Mouse (Mus musculus) limb, embryonic 12.5 days (tissue): ENCODE data around the gene Podxl2. TPM values are rescaled to one million over a fixed set of nuclear protein-coding genes. Genes with fewer than 3 reads are reported as not detected.

Experiments used
- ATAC-seq: fragments of 200-750 bp; cut with Nextera tagmentation; 2 replicates; pipeline ENCODE4 v1.8.0; 2017; ENCODE audit warnings: low read depth, moderate TSS enrichment; ENCODE audit not compliant: insufficient number of reproducible peaks, insufficient read depth, low FRiP score, low TSS enrichment
- H3K27ac ChIP-seq: fragments of 300-500 bp; sonication (generic); 2 replicates; pipeline ENCODE4 v1.5.1; 2016; ENCODE audit warnings: mild to moderate bottlenecking, moderate library complexity
- H3K27me3 ChIP-seq: fragments of 300-500 bp; sonication (generic); 2 replicates; pipeline ENCODE4 v1.6.1; 2016; ENCODE audit warnings: mild to moderate bottlenecking, moderate library complexity
- H3K36me3 ChIP-seq: fragments of 300-500 bp; sonication (generic); 2 replicates; pipeline ENCODE4 v1.6.1; 2016; ENCODE audit warnings: mild to moderate bottlenecking, moderate library complexity
- H3K4me1 ChIP-seq: fragments of 300-500 bp; sonication (generic); replicated peaks from 2 replicates; pipeline ENCODE4 v1.6.1; 2016
- H3K4me2 ChIP-seq: fragments of 300-500 bp; sonication (generic); 2 replicates; pipeline ENCODE4 v1.6.1; 2016; ENCODE audit warnings: mild to moderate bottlenecking, moderate library complexity
- H3K4me3 ChIP-seq: fragments of 300-500 bp; sonication (generic); replicated peaks from 2 replicates; pipeline ENCODE4 v1.5.1; 2016; ENCODE audit warnings: mild to moderate bottlenecking
- H3K9ac ChIP-seq: fragments of 300-500 bp; sonication (generic); replicated peaks from 2 replicates; pipeline ENCODE4 v1.6.1; 2016; ENCODE audit warnings: mild to moderate bottlenecking, moderate library complexity
- H3K9me3 ChIP-seq: fragments of 300-500 bp; sonication (generic); 2 replicates; pipeline ENCODE4 v1.6.1; 2016; ENCODE audit warnings: mild to moderate bottlenecking, moderate library complexity
- WGBS: fragments of 180-500 bp; shearing (Covaris S2); methylation state at CpG from one replicate; pipeline ENCODE4 v1.1.7; 2016; 5-methylcytosine and 5-hydroxymethylcytosine counted together
- polyA plus RNA-seq: library from polyadenylated mRNA; unstranded; fragments of >200 nt; fragmentation: Nextera tagmentation; extraction: Ambion mirVana; gene quantifications from 2 replicates; pipeline ENCODE4 v1.2.1, GENCODE M21; 2016

Podxl2 gene
- polyA plus RNA-seq: 93.5 and 97.8 TPM in 2 replicates

DNA sequence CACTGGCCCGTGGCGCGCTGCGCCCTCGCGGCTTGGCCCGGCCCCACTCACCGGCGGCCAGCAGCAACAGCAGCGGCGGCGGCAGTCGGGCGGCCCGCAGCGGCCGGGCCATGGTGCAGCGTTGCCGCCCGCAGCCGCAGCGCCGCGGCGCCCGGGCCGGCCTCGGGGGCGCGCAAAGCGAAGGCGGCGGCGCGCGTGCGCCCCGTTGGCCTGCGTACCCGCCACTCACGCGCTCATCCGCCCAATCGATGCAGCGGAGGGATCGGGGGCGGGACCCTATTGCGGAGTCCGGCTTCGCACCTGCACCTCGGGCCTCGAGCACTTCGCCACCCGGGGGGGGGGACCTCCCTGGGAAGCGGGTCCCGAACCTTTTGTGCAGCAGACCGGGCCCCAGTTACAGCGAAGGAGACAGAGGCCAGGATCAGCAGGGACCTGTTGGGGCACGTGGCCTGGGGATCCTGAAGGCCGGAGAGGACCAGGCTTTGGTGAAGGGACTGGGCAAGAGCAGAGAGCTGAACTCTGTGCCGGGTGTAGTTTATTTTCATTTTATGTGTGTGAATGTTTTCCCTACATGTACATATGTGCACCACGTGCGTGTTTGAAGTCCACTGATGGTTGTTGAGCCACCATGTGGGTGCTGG lies at the start of gene Podxl2:
Gene Podxl2, minus strand, starts transcription at position 177 of the 641 bp plus-strand sequence.
- Histone ChIP-seq H3K27ac (no peak within 1 kb of the TSS), H3K4me1 (peaks cover 26% of the 10 kb centered on the region), H3K9me3 (no peaks in the 10 kb centered on the region), H3K27me3 (peaks cover 14% of the 10 kb centered on the region), H3K9ac (peak within 1 kb of the TSS; percentile 91), H3K36me3 (no peaks in the 10 kb centered on the region), H3K4me3 (peak within 1 kb of the TSS; percentile 88), H3K4me2 (peak within 1 kb of the TSS; percentile 96)
- WGBS: 5% methylated on average over 62 of the region's 63 CpGs
- ATAC-seq: peak; percentile 52

DNA sequence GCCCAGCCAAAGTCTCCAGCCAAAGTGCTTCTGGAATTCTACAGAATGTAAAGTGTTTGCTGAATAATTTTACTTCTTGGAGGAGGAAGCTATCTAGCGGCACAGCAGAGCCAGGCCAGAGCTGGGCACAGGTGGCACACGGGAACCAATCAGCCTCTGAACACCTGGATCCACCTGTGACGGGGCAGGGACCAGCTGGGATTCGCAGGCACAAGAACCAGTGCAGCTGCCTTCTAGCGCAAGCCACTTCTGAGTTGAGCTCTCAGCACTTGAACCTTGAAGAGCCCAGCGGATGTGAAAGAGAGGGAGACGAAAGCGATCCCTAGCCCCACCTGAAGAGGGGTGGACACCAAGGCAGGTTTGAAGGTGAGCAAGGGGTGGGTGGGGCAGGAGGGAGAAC lies 44.0 kb upstream of the Podxl2 start:
- Histone ChIP-seq H3K27me3 (no peaks in the 10 kb centered on the region), H3K27ac (no peak overlapping the region), H3K4me3 (no peak overlapping the region), H3K36me3 (no peaks in the 10 kb centered on the region), H3K9me3 (no peaks in the 10 kb centered on the region), H3K4me1 (no peaks in the 10 kb centered on the region), H3K4me2 (no peak overlapping the region), H3K9ac (no peak overlapping the region)
- ATAC-seq: no peak
- WGBS: 80% methylated on average over 8 of the region's 8 CpGs

DNA sequence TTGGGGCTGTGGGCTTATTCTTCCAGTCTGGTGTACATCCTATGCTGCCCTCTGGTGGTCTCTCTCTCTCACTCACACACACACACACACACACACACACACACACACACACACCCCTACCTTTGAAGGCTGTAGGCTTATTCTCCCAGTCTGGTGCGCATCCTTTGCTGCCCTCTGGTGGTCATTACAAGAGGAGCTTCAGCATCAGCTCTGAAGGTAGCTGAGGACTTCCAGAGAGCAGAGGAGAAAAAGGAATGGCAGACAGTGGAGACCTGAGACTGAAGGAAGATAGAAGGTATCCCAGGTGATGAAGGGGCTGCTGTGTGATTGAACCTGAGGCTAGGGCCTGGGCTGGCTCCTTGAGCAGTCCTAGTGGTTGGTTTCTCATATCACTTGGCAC lies 41.3 kb upstream of the Podxl2 start:
- Histone ChIP-seq H3K27ac (no peak overlapping the region), H3K4me3 (no peak overlapping the region), H3K27me3 (no peaks in the 10 kb centered on the region), H3K9me3 (no peaks in the 10 kb centered on the region), H3K36me3 (peaks cover 15% of the 10 kb centered on the region), H3K4me2 (no peak overlapping the region), H3K4me1 (no peaks in the 10 kb centered on the region), H3K9ac (no peak overlapping the region)
- 71% methylated on average over 1 of the region's 1 CpGs for WGBS
- no peak for ATAC-seq

DNA sequence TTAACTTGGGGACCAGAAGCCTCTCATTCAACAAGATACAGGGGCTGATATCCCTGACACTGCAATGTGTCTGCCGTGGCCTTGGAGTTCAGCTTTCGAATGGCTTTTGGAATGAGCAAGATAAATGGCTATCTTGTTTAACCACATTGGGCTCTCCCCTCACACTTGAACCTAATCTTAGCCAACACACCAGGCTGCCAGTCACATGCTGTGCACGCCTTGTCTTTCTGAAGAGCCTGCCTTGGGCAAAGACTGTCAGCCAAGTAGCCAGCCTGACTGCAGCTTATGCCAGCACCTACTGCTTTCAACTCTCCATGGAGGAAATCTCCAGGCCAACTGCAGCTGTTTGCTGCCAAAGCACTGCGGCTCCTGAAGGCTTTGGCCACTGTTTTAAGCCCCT lies 40.7 kb upstream of the Podxl2 start:
- peaks cover 21% of the 10 kb centered on the region for H3K36me3 ChIP-seq
- H3K27me3 ChIP-seq: no peaks in the 10 kb centered on the region
- H3K4me2 ChIP-seq: no peak overlapping the region
- no peak overlapping the region for H3K27ac ChIP-seq
- no peak overlapping the region for H3K4me3 ChIP-seq
- H3K9me3 ChIP-seq: no peaks in the 10 kb centered on the region
- no peaks in the 10 kb centered on the region for H3K4me1 ChIP-seq
- WGBS: 86% methylated on average over 4 of the region's 4 CpGs
- ATAC-seq: no peak
- no peak overlapping the region for H3K9ac ChIP-seq

DNA sequence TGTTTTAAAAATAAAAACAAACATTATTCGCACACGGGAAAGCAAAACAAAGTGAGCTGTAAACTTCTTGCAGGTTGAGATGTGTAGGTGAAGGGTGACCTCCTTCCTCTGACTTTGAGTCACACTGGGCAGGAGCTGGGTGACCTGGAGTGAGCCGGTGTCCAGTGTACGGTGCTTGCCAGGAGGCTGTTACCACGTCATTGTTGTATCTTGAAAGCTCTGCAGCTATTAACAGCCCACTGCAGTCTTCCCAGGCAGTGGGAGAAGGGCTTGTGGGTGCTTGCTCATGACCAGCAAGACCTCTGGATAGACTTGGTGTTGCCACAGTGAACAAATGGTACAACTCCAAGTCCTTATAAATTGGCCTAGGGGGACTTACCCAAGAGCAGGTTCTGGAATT lies 40.0 kb upstream of the Podxl2 start:
- peaks cover 28% of the 10 kb centered on the region for H3K36me3 ChIP-seq
- H3K27me3 ChIP-seq: no peaks in the 10 kb centered on the region
- ATAC-seq: no peak
- H3K4me2 ChIP-seq: no peak overlapping the region
- no peak overlapping the region for H3K9ac ChIP-seq
- no peaks in the 10 kb centered on the region for H3K9me3 ChIP-seq
- no peak overlapping the region for H3K27ac ChIP-seq
- whole genome bisulfite sequencing: 82% methylated on average over 5 of the region's 5 CpGs
- H3K4me1 ChIP-seq: no peaks in the 10 kb centered on the region
- no peak overlapping the region for H3K4me3 ChIP-seq

DNA sequence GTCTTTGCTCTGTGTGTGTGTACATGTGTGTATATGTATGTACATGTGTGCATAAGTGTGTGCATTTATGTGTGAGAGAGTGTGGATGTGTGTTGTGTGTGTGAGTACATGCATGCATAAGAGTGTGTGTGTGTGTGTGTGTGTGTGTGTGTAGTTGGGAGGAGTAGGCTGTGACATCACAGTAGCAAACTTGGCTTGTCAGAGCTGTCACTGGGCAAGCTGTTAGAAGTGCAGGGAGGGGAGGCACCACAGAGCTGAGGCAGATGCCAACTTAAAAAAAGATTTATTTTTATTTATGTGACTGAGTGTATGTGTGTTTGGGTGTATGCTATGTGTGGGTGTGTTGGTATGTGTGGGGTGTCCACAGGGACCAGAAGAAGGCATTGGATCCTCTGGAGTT lies 38.6 kb upstream of the Podxl2 start:
- Histone ChIP-seq H3K4me2 (no peak overlapping the region), H3K9me3 (no peaks in the 10 kb centered on the region), H3K9ac (no peak overlapping the region), H3K27me3 (no peaks in the 10 kb centered on the region), H3K27ac (no peak overlapping the region), H3K4me3 (no peak overlapping the region), H3K36me3 (peaks cover 37% of the 10 kb centered on the region), H3K4me1 (no peaks in the 10 kb centered on the region)
- no peak for ATAC-seq

DNA sequence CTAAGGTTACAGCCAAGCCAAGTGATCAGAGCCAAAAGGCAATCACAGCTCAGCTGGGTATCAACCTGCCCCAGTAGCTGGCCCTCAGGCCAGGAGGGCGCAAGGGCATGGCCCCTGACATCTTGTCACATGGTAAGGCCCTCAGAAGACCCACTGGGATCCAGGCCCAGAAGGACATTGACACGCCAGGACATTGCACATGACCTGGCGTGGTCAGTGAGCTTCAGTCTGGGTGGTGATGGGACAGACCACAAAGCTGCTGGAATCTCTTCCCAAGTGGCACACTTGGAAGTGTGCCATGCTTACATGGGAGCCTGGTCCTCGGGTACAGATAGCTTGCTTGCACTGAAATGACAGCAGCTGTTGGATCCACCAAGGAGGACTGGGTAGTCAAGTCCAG lies 38.2 kb upstream of the Podxl2 start:
- no peaks in the 10 kb centered on the region for H3K4me1 ChIP-seq
- ATAC-seq: no peak
- no peaks in the 10 kb centered on the region for H3K27me3 ChIP-seq
- 92% methylated on average over 4 of the region's 4 CpGs for WGBS
- H3K27ac ChIP-seq: no peak overlapping the region
- H3K36me3 ChIP-seq: peaks cover 41% of the 10 kb centered on the region
- no peak overlapping the region for H3K9ac ChIP-seq
- no peak overlapping the region for H3K4me2 ChIP-seq
- H3K4me3 ChIP-seq: no peak overlapping the region
- no peaks in the 10 kb centered on the region for H3K9me3 ChIP-seq

DNA sequence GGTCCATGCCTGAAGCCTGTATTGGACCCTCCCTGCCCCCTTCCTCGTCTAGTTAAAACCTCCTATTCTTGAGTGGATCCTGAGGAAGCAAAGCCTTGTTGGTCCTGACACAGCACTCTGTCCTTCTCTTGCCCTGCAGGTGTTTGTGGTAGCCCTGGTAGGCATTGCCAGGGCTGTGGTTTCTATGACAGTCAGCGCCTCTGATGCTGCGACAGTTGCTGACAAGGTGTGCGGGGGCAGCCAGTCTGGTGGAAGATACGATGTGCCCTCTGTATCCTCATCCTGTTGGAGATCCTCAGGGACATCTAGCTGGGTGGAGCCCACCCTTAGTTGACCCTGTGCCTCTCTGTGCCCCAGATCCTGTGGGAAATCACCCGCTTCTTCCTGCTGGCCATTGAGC lies 34.3 kb upstream of the Podxl2 start:
- no peak for ATAC-seq
- WGBS: 93% methylated on average over 6 of the region's 6 CpGs
- Histone ChIP-seq H3K27me3 (no peaks in the 10 kb centered on the region), H3K36me3 (peaks cover 49% of the 10 kb centered on the region), H3K9me3 (no peaks in the 10 kb centered on the region), H3K4me2 (no peak overlapping the region), H3K4me1 (peaks cover 11% of the 10 kb centered on the region), H3K27ac (no peak overlapping the region), H3K9ac (no peak overlapping the region), H3K4me3 (no peak overlapping the region)

DNA sequence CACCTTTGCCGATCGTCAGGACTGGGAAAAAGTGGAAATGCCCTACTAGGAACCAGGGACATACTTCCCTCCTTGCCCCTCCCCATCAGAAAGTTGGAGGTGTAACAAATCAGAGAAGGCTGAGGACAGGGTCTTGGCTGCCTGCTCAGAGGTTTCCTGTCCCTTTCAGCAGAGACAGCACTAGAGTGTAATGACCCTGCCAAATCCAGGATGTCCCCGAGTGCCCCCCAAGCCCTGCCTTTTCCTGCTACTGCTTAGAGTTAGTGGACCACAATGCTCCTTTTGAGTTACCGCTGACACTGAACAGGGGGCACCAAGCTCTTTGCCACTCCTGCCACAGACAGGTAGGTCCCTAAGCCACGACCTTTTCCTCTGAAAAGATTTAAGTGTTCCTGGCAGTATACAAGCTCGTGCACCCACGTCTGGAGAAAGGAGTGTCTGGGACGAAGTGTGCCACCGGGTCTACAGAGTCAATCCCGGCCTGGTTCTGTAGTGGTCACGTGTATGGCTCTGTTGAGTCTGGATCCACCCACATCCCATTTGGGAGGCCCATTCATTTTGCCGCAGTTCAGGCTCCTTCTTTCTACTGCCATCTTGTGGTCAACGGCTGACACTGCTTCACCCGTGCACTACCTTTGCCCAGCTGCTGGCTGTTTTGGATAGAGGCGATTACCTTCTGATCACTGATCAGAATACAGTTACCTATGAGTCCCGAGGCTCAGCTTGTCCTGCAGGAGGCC lies 31.7 kb upstream of the Podxl2 start:
- H3K36me3 ChIP-seq: peaks cover 38% of the 10 kb centered on the region
- H3K27ac ChIP-seq: no peak overlapping the region
- no peak overlapping the region; the same call in 1 of the 2 replicates for H3K9ac ChIP-seq
- ATAC-seq: no peak
- 17% methylated on average over 16 of the region's 16 CpGs for WGBS
- no peak overlapping the region for H3K4me3 ChIP-seq
- peaks cover 26% of the 10 kb centered on the region for H3K4me1 ChIP-seq
- no peaks in the 10 kb centered on the region for H3K9me3 ChIP-seq
- peak overlapping the region; percentile 41 for H3K4me2 ChIP-seq
- H3K27me3 ChIP-seq: no peaks in the 10 kb centered on the region

DNA sequence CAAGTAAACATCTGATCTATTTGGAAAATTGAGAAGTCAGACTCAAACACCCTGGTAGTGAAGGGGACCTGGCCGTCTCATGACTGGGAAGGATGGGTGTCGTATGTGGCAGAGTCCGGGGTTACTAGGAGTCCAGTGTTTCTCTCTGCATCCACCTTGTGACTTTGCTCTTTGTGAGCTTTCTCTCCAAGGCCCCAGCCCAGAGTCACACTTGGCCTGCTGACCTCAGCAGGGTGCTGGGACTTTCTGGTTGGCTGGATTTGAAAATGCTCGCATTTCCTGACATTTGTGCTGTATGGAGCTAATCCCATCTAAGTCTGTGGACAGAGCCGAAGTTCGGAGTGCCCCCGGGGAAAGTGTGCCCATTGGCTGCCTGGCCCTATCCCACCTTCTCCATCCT lies 30.2 kb upstream of the Podxl2 start:
- H3K27ac ChIP-seq: no peak overlapping the region
- no peak for ATAC-seq
- no peak overlapping the region for H3K4me2 ChIP-seq
- H3K27me3 ChIP-seq: no peaks in the 10 kb centered on the region
- no peaks in the 10 kb centered on the region for H3K9me3 ChIP-seq
- H3K4me3 ChIP-seq: no peak overlapping the region
- 92% methylated on average over 7 of the region's 7 CpGs for WGBS
- H3K36me3 ChIP-seq: peaks cover 23% of the 10 kb centered on the region
- H3K4me1 ChIP-seq: peaks cover 34% of the 10 kb centered on the region
- 0 out of 2 replicates have a peak overlapping the region, but pooled peaks have one; percentile 12 for H3K9ac ChIP-seq

DNA sequence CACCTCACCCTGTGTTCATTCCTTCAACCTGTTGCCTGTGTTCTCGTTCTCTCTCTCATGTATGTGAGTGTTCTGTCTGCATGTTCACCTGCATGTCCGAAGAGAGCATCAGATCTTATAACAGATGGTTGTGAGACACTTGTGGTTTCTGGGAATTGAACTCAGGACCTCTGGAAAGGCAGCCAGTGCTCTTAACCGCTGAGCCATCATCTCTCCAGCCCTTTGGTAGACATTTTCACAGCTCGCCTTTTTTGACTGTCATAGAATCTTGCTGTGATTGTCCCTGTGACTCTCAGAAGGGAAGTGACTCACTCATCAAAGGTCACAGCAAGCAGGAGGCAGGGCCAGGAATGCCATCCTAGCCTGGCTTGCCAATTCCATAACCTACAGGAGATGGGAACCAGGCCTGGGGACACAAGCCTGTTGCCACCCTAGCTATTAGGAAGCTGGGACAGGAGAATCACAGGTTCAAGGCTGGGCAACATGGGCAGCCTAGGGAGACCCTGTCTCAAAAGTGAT lies 29.7 kb upstream of the Podxl2 start:
- no peaks in the 10 kb centered on the region for H3K27me3 ChIP-seq
- WGBS: 86% methylated on average over 4 of the region's 4 CpGs
- no peaks in the 10 kb centered on the region for H3K9me3 ChIP-seq
- H3K27ac ChIP-seq: no peak overlapping the region
- H3K4me2 ChIP-seq: no peak overlapping the region
- H3K9ac ChIP-seq: no peak overlapping the region
- H3K36me3 ChIP-seq: peaks cover 18% of the 10 kb centered on the region
- H3K4me1 ChIP-seq: peaks cover 34% of the 10 kb centered on the region
- no peak overlapping the region for H3K4me3 ChIP-seq
- no peak for ATAC-seq
